Mouse (Mus musculus): ENCODE results near the gene Mpzl2. TPM values are rescaled to one million over a fixed set of nuclear protein-coding genes. Genes with fewer than 3 reads are reported as not detected.

The Mpzl2 gene
- polyA plus RNA-seq, 1 experiment, result not detected

- 74% methylated on average over 3 of the region's 3 CpGs for WGBS
- H3K4me1 ChIP-seq (ENCODE audit: control insufficient read depth, insufficient read depth, low read length), result no peaks in the 10 kb centered on the region
- no peak for TF ChIP-seq CTCF (IDR thresholded peaks at IDR 0.05; ENCODE audit: insufficient read depth, low read depth, low read length)
- H3K27ac ChIP-seq (ENCODE audit: insufficient read depth, low read depth, low read length), result no peak overlapping the region
- H3K4me3 ChIP-seq (ENCODE audit: insufficient read depth, low read depth, low read length), result no peak overlapping the region
Observed at GRCm38 (mm10) chr9:45062677-45063076, 23.1 kb downstream of the Mpzl2 start.

DNA sequence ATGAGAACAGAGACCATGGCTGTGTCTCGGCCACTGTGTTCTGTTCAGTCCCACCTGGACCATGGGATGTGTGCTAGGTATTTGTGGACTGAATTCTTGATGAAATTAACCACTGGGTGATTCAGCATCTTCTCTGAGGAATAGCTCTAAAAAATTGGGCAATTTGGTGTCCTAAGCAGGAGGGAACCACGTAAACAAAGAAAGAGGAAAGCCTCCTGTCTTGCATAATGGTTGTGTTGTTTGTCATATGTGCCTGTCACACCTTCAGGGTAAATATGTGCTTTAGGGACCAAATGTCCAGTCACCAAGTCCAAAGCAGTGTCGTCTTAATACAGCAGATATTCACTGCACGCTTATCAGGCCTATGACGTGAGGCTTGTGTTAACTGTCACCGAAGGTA is 24.8 kb downstream of the Mpzl2 start:
- TF ChIP-seq CTCF (IDR thresholded peaks at IDR 0.05; ENCODE audit: insufficient read depth, low read depth, low read length) (no peak), POLR2A (IDR thresholded peaks at IDR 0.05; ENCODE audit: insufficient read depth, low read depth, low read length) (no peak)

DNA sequence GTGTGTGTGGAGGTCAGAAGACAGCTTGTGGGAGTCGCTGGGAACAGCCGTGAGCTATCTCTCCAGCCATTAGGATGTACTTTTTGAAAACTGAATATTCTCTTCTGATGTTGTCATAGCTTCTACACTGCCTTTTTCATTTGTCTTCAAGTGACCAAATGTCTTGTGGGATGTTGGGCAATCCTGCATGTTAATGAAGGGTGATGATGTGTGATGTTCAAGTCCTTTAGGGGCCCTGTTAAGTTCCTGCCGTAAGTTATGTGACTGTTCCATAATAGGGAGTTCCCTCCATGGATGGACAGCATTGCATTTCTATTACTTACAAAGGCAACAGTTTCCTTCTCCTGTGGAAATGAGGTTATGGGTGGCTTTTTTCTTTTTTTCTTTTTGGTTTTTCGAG is 27.1 kb downstream of the Mpzl2 start:
- WGBS, result 81% methylated on average over 4 of the region's 4 CpGs
- Histone ChIP-seq H3K4me3 (ENCODE audit: insufficient read depth, low read depth, low read length) (no peak overlapping the region), H3K27ac (ENCODE audit: insufficient read depth, low read depth, low read length) (no peak overlapping the region), H3K4me1 (ENCODE audit: control insufficient read depth, insufficient read depth, low read length) (no peaks in the 10 kb centered on the region)
- TF ChIP-seq CTCF (IDR thresholded peaks at IDR 0.05; ENCODE audit: insufficient read depth, low read depth, low read length), result no peak
- no peak for TF ChIP-seq POLR2A (IDR thresholded peaks at IDR 0.05; ENCODE audit: insufficient read depth, low read depth, low read length)

More for the DNA sequence above, 24.8 kb downstream of the Mpzl2 start:
- Histone ChIP-seq H3K4me1 (ENCODE audit: control insufficient read depth, insufficient read depth, low read length) (no peaks in the 10 kb centered on the region), H3K4me3 (ENCODE audit: insufficient read depth, low read depth, low read length) (no peak overlapping the region), H3K27ac (ENCODE audit: insufficient read depth, low read depth, low read length) (no peak overlapping the region)
- WGBS, result 92% methylated on average over 6 of the region's 6 CpGs

- TF ChIP-seq CTCF (IDR thresholded peaks at IDR 0.05; ENCODE audit: insufficient read depth, low read depth, low read length), result no peak
- no peak for TF ChIP-seq POLR2A (IDR thresholded peaks at IDR 0.05; ENCODE audit: insufficient read depth, low read depth, low read length)
- Histone ChIP-seq H3K4me3 (ENCODE audit: insufficient read depth, low read depth, low read length) (no peak overlapping the region), H3K27ac (ENCODE audit: insufficient read depth, low read depth, low read length) (no peak overlapping the region), H3K4me1 (ENCODE audit: control insufficient read depth, insufficient read depth, low read length) (no peaks in the 10 kb centered on the region)
- 68% methylated on average over 3 of the region's 3 CpGs for WGBS
Observed at GRCm38 (mm10) chr9:45071800-45072199, 32.2 kb downstream of the Mpzl2 start.

GRCm38 (mm10) chr9:45077859-45078258 is 38.3 kb downstream of the Mpzl2 start:
- Histone ChIP-seq H3K4me1 (ENCODE audit: control insufficient read depth, insufficient read depth, low read length) (no peaks in the 10 kb centered on the region), H3K27ac (ENCODE audit: insufficient read depth, low read depth, low read length) (no peak overlapping the region), H3K4me3 (ENCODE audit: insufficient read depth, low read depth, low read length) (no peak overlapping the region)
- TF ChIP-seq CTCF (IDR thresholded peaks at IDR 0.05; ENCODE audit: insufficient read depth, low read depth, low read length) (no peak), POLR2A (IDR thresholded peaks at IDR 0.05; ENCODE audit: insufficient read depth, low read depth, low read length) (no peak)
- 70% methylated on average over 3 of the region's 3 CpGs for WGBS

DNA sequence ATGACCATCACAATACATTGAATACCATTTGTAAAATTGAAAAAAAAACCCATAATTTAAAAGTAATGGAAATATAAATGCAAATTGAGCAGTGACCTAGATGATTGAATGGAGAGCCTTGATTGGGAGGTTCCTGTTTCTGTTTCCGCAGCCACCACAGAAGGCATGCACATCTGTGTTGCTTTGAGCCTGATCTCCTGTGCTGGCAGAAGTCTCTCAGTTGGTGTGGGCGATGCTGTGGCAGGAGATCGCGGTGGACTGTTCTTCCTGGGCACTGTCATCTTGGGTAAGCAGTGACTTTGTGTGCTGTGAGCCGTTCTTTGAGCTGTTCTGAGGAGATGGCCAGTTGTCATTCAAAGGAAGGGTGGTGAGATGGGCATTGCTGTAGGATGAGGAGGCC is 39.4 kb downstream of the Mpzl2 start, which contains the start of gene Jaml:
Gene Jaml (plus strand): TSS at position 173 of the 400 bp plus-strand sequence.
- TF ChIP-seq POLR2A (IDR thresholded peaks at IDR 0.05; ENCODE audit: insufficient read depth, low read depth, low read length) (no peak), CTCF (IDR thresholded peaks at IDR 0.05; ENCODE audit: insufficient read depth, low read depth, low read length) (no peak)
- WGBS, result 89% methylated on average over 5 of the region's 5 CpGs
- Histone ChIP-seq H3K4me1 (ENCODE audit: control insufficient read depth, insufficient read depth, low read length) (no peaks in the 10 kb centered on the region), H3K4me3 (ENCODE audit: insufficient read depth, low read depth, low read length) (no peak within 1 kb of the TSS), H3K27ac (ENCODE audit: insufficient read depth, low read depth, low read length) (no peak within 1 kb of the TSS)

- WGBS, result 84% methylated on average over 3 of the region's 3 CpGs
- TF ChIP-seq POLR2A (IDR thresholded peaks at IDR 0.05; ENCODE audit: insufficient read depth, low read depth, low read length) (no peak), CTCF (IDR thresholded peaks at IDR 0.05; ENCODE audit: insufficient read depth, low read depth, low read length) (no peak)
- H3K27ac ChIP-seq (ENCODE audit: insufficient read depth, low read depth, low read length), result no peak overlapping the region
Observed at GRCm38 (mm10) chr9:45083132-45083531, 43.5 kb downstream of the Mpzl2 start.

GRCm38 (mm10) chr9:45084556-45084955 is 45.0 kb downstream of the Mpzl2 start:
- Histone ChIP-seq H3K27ac (ENCODE audit: insufficient read depth, low read depth, low read length) (no peak overlapping the region), H3K4me1 (ENCODE audit: control insufficient read depth, insufficient read depth, low read length) (no peaks in the 10 kb centered on the region), H3K4me3 (ENCODE audit: insufficient read depth, low read depth, low read length) (no peak overlapping the region)
- TF ChIP-seq POLR2A (IDR thresholded peaks at IDR 0.05; ENCODE audit: insufficient read depth, low read depth, low read length) (no peak), CTCF (IDR thresholded peaks at IDR 0.05; ENCODE audit: insufficient read depth, low read depth, low read length) (no peak)
- WGBS, result 76% methylated on average over 5 of the region's 5 CpGs

More at GRCm38 (mm10) chr9:45083132-45083531, 43.5 kb downstream of the Mpzl2 start:
- Histone ChIP-seq H3K4me1 (ENCODE audit: control insufficient read depth, insufficient read depth, low read length) (no peaks in the 10 kb centered on the region), H3K4me3 (ENCODE audit: insufficient read depth, low read depth, low read length) (no peak overlapping the region)

GRCm38 (mm10) chr9:45085741-45086690 is 46.4 kb downstream of the Mpzl2 start:
- WGBS, result 73% methylated on average over 12 of the region's 12 CpGs
- H3K27ac ChIP-seq (ENCODE audit: insufficient read depth, low read depth, low read length), result no peak overlapping the region
- no peak overlapping the region for H3K4me3 ChIP-seq (ENCODE audit: insufficient read depth, low read depth, low read length)
- TF ChIP-seq CTCF (IDR thresholded peaks at IDR 0.05; ENCODE audit: insufficient read depth, low read depth, low read length), result no peak
- TF ChIP-seq POLR2A (IDR thresholded peaks at IDR 0.05; ENCODE audit: insufficient read depth, low read depth, low read length), result no peak
- no peaks in the 10 kb centered on the region for H3K4me1 ChIP-seq (ENCODE audit: control insufficient read depth, insufficient read depth, low read length)

All from olfactory bulb, adult 2 months (tissue).